Mouse (Mus musculus) spleen, embryonic (tissue): Measurements from ENCODE around the gene Jmjd1c.

Source experiments
- CTCF ChIA-PET: fragments of 350-600 bp; sonication (Branson Sonifier 250); formaldehyde crosslinking; loops from one replicate; lab custom pipeline; 2022; lab: Charles Lee

Gene Jmjd1c

GRCm38 (mm10) chr10:67071389-67071788 lies 24.5 kb upstream of the Jmjd1c start:
- CTCF ChIA-PET = no interaction called here

GRCm38 (mm10) chr10:67071884-67072283 lies 24.0 kb upstream of the Jmjd1c start:
- CTCF ChIA-PET = interaction anchor here (0.6 kb wide), 1 partner anchor 217 kb away, joined by 3 read pairs; no protein-coding TSS in a partner anchor

GRCm38 (mm10) chr10:67072600-67072999 lies 23.3 kb upstream of the Jmjd1c start:
- CTCF ChIA-PET = interaction anchor here (0.6 to 0.7 kb wide), 3 partner anchors 9 to 218 kb away, joined by 3 to 8 read pairs (median 4); no protein-coding TSS in a partner anchor

GRCm38 (mm10) chr10:67073577-67073976 lies 22.3 kb upstream of the Jmjd1c start:
- CTCF ChIA-PET = interaction anchor here (0.6 kb wide), 1 partner anchor 10 kb away, joined by 3 read pairs; no protein-coding TSS in a partner anchor

DNA sequence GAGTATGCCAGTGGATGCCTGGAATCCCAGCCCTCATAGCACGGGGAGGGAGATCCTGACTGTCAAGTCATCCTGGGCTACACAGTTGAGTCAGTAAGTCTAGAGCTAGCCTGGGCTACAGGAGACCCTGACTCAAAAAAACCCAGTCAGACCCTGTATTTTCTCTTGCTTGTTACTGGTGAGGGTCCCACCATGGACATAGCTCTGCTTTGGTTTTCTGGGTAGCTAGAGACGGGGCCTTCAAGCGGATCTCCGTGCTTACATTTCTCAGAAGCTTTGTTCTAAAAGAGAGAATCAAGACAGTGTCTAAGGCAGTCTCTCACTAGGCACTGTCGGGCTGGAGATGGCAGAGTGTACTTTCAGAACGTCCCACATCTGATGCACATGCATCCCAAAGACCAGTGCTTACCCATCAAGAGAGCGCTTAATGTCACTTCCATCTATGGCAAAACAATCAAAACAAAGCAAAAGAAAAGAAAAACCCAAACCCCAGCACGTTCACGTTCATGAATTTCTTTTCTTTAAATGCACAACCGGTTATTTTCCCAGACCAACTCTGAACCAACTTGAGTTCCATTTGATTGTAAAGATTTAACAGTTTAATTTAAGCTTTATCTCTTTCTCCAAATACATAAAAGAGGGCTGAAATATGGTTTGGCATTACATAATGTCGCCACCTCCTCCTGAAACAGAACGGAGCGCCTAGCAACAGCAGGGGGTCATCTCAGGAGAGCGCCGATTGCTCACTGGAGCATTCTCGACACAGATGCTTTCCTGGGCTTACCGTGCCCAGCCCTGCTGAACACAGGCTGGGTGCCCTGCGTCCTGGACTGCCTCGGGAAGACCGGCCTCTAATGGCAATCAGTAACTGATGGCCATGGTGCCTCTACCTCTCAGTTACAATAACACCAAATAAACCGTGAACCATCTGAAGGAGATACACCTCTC lies 19.7 kb upstream of the Jmjd1c start:
- CTCF ChIA-PET = interaction anchor here (0.6 kb wide), 1 partner anchor 17 kb away, joined by 3 read pairs; no protein-coding TSS in a partner anchor

GRCm38 (mm10) chr10:67079030-67079429 lies 16.9 kb upstream of the Jmjd1c start:
- CTCF ChIA-PET = interaction anchor here (0.5 kb wide), 1 partner anchor 89 kb away, joined by 6 read pairs; no protein-coding TSS in a partner anchor

- CTCF ChIA-PET = interaction anchor here (0.5 kb wide), 1 partner anchor 9 kb away, joined by 8 read pairs; no protein-coding TSS in a partner anchor
These were observed 14.5 kb upstream of the Jmjd1c start for GRCm38 (mm10) chr10:67081206-67082007.

DNA sequence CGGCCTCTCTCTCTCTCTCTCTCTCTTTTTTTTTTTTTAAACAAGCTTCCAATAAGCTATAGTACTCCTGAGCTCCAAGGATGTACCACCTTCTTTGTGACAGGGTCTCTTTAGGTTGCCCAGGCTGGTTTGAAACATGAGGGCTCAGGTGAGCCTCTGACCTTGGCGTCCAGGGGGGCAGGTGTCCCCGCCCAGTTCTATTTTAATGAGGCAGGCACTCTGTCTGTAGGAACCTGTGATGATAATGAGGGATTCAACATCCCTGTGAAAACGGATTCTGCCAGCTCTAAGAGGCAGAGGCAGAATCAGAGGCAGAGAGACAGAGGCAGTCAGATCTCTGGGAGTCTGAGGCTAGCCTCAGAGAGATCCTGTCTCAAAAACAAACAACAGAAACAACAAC lies 13.4 kb upstream of the Jmjd1c start:
- CTCF ChIA-PET = interaction anchor here (0.7 kb wide), 1 partner anchor 563 kb away, joined by 6 read pairs; no protein-coding TSS in a partner anchor

- CTCF ChIA-PET = no interaction called here
These were observed 12.3 kb upstream of the Jmjd1c start for GRCm38 (mm10) chr10:67083446-67084166.

GRCm38 (mm10) chr10:67085124-67085523 lies 10.8 kb upstream of the Jmjd1c start:
- CTCF ChIA-PET = no interaction called here

- CTCF ChIA-PET = interaction anchor here (0.8 kb wide), 1 partner anchor 21 kb away, joined by 5 read pairs; no protein-coding TSS in a partner anchor
These were observed 10.0 kb upstream of the Jmjd1c start for GRCm38 (mm10) chr10:67085916-67086315.

- CTCF ChIA-PET = no interaction called here
These were observed 8.3 kb upstream of the Jmjd1c start for GRCm38 (mm10) chr10:67087447-67088226.

DNA sequence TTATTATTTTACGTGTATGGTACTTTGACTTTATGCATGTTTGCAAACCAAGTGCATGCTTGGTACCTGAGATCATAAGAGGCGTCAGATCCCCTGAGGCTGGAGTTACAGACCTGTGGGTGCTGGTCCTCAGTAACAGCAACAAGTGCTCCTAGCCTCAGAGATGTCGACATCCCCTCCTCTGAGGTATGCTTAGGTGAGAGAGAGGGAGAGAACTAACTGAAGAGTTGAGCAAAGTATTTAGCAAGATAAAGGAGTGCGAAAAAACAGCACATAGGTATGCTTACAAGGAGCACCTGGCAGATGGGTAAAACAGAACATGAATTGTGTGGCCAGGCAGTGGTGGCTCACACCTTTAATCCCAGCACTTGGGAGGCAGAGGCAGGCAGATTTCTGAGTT lies 5.3 kb upstream of the Jmjd1c start:
- CTCF ChIA-PET = no interaction called here

- CTCF ChIA-PET = interaction anchor here (0.7 kb wide), 1 partner anchor 183 kb away, joined by 3 read pairs; no protein-coding TSS in a partner anchor
These were observed 1.0 kb upstream of the Jmjd1c start for GRCm38 (mm10) chr10:67094922-67095321.

GRCm38 (mm10) chr10:67096621-67097436 lies 904 bp downstream of the Jmjd1c start, which contains the start of gene Reep3:
Reep3 (minus strand) TSS chr10:67096945.
- CTCF ChIA-PET = interaction anchor here (0.6 to 0.7 kb wide), 5 partner anchors 103 to 456 kb away, joined by 3 to 4 read pairs (median 3); no protein-coding TSS in a partner anchor

GRCm38 (mm10) chr10:67097437-67098150 lies 1.7 kb downstream of the Jmjd1c start:
- CTCF ChIA-PET = interaction anchor here (0.6 to 0.7 kb wide), 7 partner anchors 10 to 455 kb away, joined by 3 to 7 read pairs (median 3); no protein-coding TSS in a partner anchor

- CTCF ChIA-PET = interaction anchor here (0.7 kb wide), 2 partner anchors 9 to 1308 kb away, joined by 3 read pairs; no protein-coding TSS in a partner anchor
These were observed 2.6 kb downstream of the Jmjd1c start for GRCm38 (mm10) chr10:67098408-67099050.
